Mouse (Mus musculus): Measurements from ENCODE around the gene Tcte1.

DNA sequence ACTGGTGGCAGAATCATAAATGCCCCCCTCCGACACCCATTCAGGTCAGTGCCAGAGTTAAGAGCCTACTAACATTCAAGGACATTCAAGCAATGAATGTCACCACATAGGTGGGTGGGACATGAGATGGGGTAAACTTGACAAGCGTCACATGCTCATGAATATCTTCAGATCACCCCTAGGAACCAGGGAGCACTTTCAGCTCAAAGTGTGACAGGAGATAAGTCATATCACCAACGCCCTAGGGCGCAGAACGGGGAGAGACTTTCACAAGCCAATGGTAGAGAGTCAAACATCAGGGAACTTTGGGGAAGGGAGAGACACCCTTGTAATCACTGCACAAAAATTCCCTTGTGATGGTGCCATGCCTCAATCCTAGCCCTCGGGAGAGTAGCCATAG is 59.0 kb downstream of the Tcte1 start:
- no peak for TF ChIP-seq CTCF (IDR thresholded peaks at IDR 0.05; ENCODE audit: extremely low read depth, insufficient read depth, low read length)
- no peak for TF ChIP-seq POLR2A (IDR thresholded peaks at IDR 0.05; ENCODE audit: extremely low read depth, insufficient read depth, low read length)

Data from cortical plate, adult 2 months (tissue).